Mouse (Mus musculus) liver, postnatal 0 days (tissue): ENCODE results near the gene Ntn1. TPM values are rescaled to one million over a fixed set of nuclear protein-coding genes. Genes with fewer than 3 reads are reported as not detected.

Experiments
- ATAC-seq: fragments of 200-750 bp; cut with Nextera tagmentation; 2 replicates; pipeline ENCODE4 v1.8.0; 2017; ENCODE audit warnings: mild to moderate bottlenecking, moderate library complexity
- DNase-seq: peaks from one replicate; pipeline ENCODE4 v3.0.0-alpha.2; 2016
- H3K27ac ChIP-seq: fragments of 300-500 bp; sonication (generic); 2 replicates; pipeline ENCODE4 v1.5.1; 2014; ENCODE audit warnings: antibody characterized with exemption, moderate library complexity, mild to moderate bottlenecking, low read depth
- H3K27me3 ChIP-seq: fragments of 300-500 bp; sonication (generic); 2 replicates; pipeline ENCODE4 v1.6.1; 2014; ENCODE audit warnings: low read length, control low read depth, mixed read lengths; ENCODE audit not compliant: insufficient read depth
- H3K36me3 ChIP-seq: fragments of 300-500 bp; sonication (generic); replicated peaks from 2 replicates; pipeline ENCODE4 v1.6.1; 2014; ENCODE audit warnings: mild to moderate bottlenecking, control low read depth, low read length, moderate library complexity, mixed read lengths; ENCODE audit not compliant: insufficient read depth
- H3K4me1 ChIP-seq: fragments of 300-500 bp; sonication (generic); 2 replicates; pipeline ENCODE4 v1.6.1; 2014; ENCODE audit warnings: antibody characterized with exemption, mild to moderate bottlenecking, control low read depth; ENCODE audit not compliant: insufficient read depth
- H3K4me2 ChIP-seq: fragments of 300-500 bp; sonication (generic); 2 replicates; pipeline ENCODE4 v1.6.1; 2014; ENCODE audit warnings: low read depth, mild to moderate bottlenecking, low read length, moderate library complexity, mixed read lengths
- H3K4me3 ChIP-seq: fragments of 300-500 bp; sonication (generic); 2 replicates; pipeline ENCODE4 v1.5.1; 2014; ENCODE audit warnings: low read depth, low read length
- H3K9ac ChIP-seq: fragments of 300-500 bp; sonication (generic); replicated peaks from 2 replicates; pipeline ENCODE4 v1.6.1; 2014; ENCODE audit warnings: mild to moderate bottlenecking, moderate library complexity
- H3K9me3 ChIP-seq: fragments of 300-500 bp; sonication (generic); 2 replicates; pipeline ENCODE4 v1.6.1; 2016; ENCODE audit warnings: mild to moderate bottlenecking, control low read depth, low read length, mixed read lengths
- CTCF ChIP-seq: sonication (generic); IDR thresholded peaks from 2 replicates; pipeline ENCODE4 v1.5.1; 2016; ENCODE audit warnings: antibody characterized with exemption, low read depth
- EP300 ChIP-seq: IDR thresholded peaks from 2 replicates; pipeline ENCODE4 v1.6.1; 2016; ENCODE audit warnings: antibody characterized with exemption, low read depth, mild to moderate bottlenecking
- WGBS: fragments of 180-500 bp; shearing (Covaris S2); extraction: QIAGEN DNeasy Blood & Tissue Kit; methylation state at CpG from one replicate; pipeline ENCODE4 v1.1.7; 2014; ENCODE audit not compliant: insufficient replicate concordance; 5-methylcytosine and 5-hydroxymethylcytosine counted together
- polyA plus RNA-seq: library from polyadenylated mRNA; unstranded; fragments of >200 nt; fragmentation: Nextera tagmentation; extraction: Ambion mirVana; gene quantifications from 2 replicates; pipeline ENCODE4 v1.2.1, GENCODE M21; 2015

The Ntn1 gene
- polyA plus RNA-seq, 1 experiment from 2014 or later = 0.76 TPM

- H3K4me2 ChIP-seq = no peak overlapping the region
- ATAC-seq (no peak), DNase-seq (no peak)
- no peak for TF ChIP-seq EP300
- no peak for TF ChIP-seq CTCF
- H3K27ac ChIP-seq = no peak overlapping the region
- H3K9ac ChIP-seq = no peak overlapping the region
- 63% methylated on average over 7 of the region's 7 CpGs for WGBS
- H3K4me1 ChIP-seq = no peaks in the 10 kb centered on the region
- no peaks in the 10 kb centered on the region for H3K9me3 ChIP-seq
- no peak overlapping the region for H3K4me3 ChIP-seq
- no peaks in the 10 kb centered on the region for H3K36me3 ChIP-seq
- no peaks in the 10 kb centered on the region for H3K27me3 ChIP-seq
Measured at GRCm38 (mm10) chr11:68177415-68177814, 223.2 kb downstream of the Ntn1 start.

DNA sequence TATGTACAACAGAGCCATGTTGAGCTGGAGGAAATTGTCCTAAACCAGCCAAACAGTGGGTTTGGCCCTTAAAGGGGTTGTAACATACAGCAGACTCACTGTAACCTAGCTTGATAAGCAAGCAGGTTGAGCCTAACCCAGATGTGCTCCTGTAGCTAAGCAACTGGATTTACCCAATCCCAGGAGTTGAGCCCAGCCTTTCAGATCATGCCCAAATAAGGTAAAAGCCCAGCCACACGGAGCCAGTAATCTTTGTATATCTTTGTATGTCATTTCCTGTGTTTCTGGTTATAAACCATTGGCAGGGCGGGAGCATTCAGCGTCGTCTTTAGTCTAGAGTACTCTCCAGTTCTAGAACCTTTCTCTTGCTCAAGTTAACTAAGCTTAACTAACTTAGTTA lies 224.1 kb downstream of the Ntn1 start:
- Histone ChIP-seq H3K9ac (no peak overlapping the region), H3K4me2 (no peak overlapping the region), H3K27ac (no peak overlapping the region), H3K36me3 (no peaks in the 10 kb centered on the region), H3K4me3 (no peak overlapping the region), H3K27me3 (no peaks in the 10 kb centered on the region), H3K4me1 (no peaks in the 10 kb centered on the region), H3K9me3 (no peaks in the 10 kb centered on the region)
- WGBS = 59% methylated on average over 4 of the region's 4 CpGs
- DNase-seq (no peak), ATAC-seq (no peak)
- TF ChIP-seq EP300 (no peak), CTCF (no peak)

DNA sequence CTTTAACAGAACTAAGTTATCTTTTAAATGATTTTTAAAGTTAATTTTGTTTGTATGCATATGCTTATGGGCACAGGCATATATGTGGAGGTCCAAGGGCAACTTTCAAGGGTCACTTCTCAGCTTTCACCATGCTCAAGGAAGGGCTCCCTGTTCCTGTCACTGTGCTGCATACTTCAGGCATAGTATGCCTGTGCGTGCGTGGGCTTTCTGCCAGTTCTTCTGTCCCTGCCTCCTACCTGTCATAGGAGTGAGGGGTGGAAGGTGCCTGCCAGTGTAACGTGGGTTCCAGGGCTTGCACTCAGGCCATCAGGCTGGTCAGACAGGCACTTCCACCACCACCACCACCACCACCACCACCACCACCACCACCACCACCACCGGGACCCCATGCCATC lies 228.0 kb downstream of the Ntn1 start:
- no peaks in the 10 kb centered on the region for H3K27me3 ChIP-seq
- no peak overlapping the region for H3K4me2 ChIP-seq
- H3K9me3 ChIP-seq = no peaks in the 10 kb centered on the region
- H3K27ac ChIP-seq = no peak overlapping the region
- 86% methylated on average over 4 of the region's 4 CpGs for WGBS
- no peak overlapping the region for H3K4me3 ChIP-seq
- H3K36me3 ChIP-seq = no peaks in the 10 kb centered on the region
- no peak overlapping the region for H3K9ac ChIP-seq
- DNase-seq (no peak), ATAC-seq (no peak)
- TF ChIP-seq CTCF = no peak
- TF ChIP-seq EP300 = no peak
- no peaks in the 10 kb centered on the region for H3K4me1 ChIP-seq

GRCm38 (mm10) chr11:68171973-68172647 lies 228.5 kb downstream of the Ntn1 start:
- no peak for ATAC-seq
- Histone ChIP-seq H3K4me3 (no peak overlapping the region), H3K4me2 (no peak overlapping the region), H3K4me1 (no peaks in the 10 kb centered on the region), H3K27ac (no peak overlapping the region), H3K9ac (no peak overlapping the region), H3K36me3 (no peaks in the 10 kb centered on the region), H3K27me3 (no peaks in the 10 kb centered on the region), H3K9me3 (no peaks in the 10 kb centered on the region)
- 81% methylated on average over 7 of the region's 7 CpGs for WGBS
- no peak for TF ChIP-seq CTCF
- TF ChIP-seq EP300 = no peak
- no peak for DNase-seq

- Histone ChIP-seq H3K9ac (no peak overlapping the region), H3K4me1 (no peaks in the 10 kb centered on the region), H3K27me3 (no peaks in the 10 kb centered on the region), H3K36me3 (no peaks in the 10 kb centered on the region), H3K9me3 (no peaks in the 10 kb centered on the region), H3K27ac (no peak overlapping the region), H3K4me3 (no peak overlapping the region), H3K4me2 (no peak overlapping the region)
- ATAC-seq = no peak
- TF ChIP-seq EP300 = no peak
- no peak for TF ChIP-seq CTCF
- DNase-seq = no peak
- WGBS = 86% methylated on average over 4 of the region's 4 CpGs
Measured at GRCm38 (mm10) chr11:68168427-68168826, 232.2 kb downstream of the Ntn1 start.

DNA sequence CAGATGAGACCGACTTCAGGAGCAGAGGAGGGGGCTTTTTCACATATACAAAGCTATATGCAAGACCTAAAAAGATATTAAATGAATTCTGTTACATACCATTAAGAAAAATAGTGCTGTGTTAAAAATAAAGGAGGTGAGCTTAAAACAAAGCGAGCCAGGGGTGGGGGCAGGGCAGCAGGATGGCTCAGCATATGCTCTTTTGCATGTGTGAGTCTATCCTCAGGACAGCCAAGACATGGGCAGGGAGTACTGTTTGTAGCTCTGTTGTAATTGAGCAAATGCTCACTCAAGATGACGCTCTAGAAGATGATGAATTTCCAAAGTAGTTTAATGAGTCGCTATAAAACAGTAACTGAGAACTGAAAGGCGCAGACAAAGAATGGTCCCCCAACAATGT lies 236.2 kb downstream of the Ntn1 start:
- DNase-seq = no peak
- 91% methylated on average over 5 of the region's 5 CpGs for WGBS
- Histone ChIP-seq H3K9me3 (no peaks in the 10 kb centered on the region), H3K4me3 (no peak overlapping the region), H3K27ac (no peak overlapping the region), H3K36me3 (no peaks in the 10 kb centered on the region), H3K4me2 (no peak overlapping the region), H3K27me3 (no peaks in the 10 kb centered on the region), H3K9ac (no peak overlapping the region), H3K4me1 (no peaks in the 10 kb centered on the region)
- TF ChIP-seq CTCF (no peak), EP300 (no peak)
- ATAC-seq = no peak
